Mouse (Mus musculus): ENCODE results near the gene Hsdl1. TPM values are rescaled to one million over a fixed set of nuclear protein-coding genes. Genes with fewer than 3 reads are reported as not detected.

Gene Hsdl1
- polyA plus RNA-seq, 1 experiment from 2014 or later, result 21.4 TPM

DNA sequence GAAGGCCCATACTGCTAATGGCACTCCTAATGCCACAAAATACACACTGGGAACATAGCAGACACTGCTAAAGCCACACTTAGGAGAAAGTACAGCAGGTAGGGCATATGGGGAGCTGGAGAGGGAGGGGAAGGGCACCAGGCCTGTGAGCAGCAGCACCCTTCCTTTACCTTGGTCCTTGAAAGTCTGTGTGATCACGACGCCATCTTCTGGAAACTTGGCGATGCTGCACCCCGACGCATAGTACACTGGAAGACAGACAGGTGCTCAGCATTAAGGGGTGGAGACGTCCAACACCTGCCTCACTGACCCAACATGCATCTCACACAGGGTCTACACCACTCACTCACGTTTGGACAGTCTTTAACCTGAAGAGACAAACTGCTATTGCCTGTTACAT, 54.9 kb downstream of the Hsdl1 start:
- 74% methylated on average over 7 of the region's 7 CpGs for WGBS
- H3K36me3 ChIP-seq (ENCODE audit: control insufficient read depth, insufficient read depth, low read length), result peaks cover 56% of the 10 kb centered on the region
- no peak for TF ChIP-seq EP300 (optimal IDR thresholded peaks at IDR 0.05)
- TF ChIP-seq CTCF (IDR thresholded peaks at IDR 0.05; ENCODE audit: low read depth), result peak; percentile 58

DNA sequence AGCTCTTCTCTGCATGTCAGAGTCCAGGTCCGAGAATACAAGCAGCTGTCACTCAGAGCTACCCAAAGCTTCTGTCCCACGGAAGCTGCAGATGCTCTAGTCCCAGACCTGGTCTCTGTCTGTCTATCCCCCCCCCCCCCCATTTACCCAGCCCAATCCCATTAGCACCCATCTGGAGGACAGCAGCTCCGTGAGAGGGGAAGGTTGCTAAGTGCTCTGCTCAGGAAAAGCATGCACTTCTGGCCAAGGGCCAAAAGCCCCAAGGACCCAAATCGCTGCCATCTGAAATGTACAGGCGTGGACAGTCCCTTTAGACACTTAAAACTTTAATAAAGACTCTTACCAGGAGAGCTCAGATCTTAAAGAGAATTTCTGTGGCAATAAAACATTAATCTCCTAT, 58.3 kb downstream of the Hsdl1 start:
- H3K36me3 ChIP-seq (ENCODE audit: control insufficient read depth, insufficient read depth, low read length), result peaks cover 56% of the 10 kb centered on the region
- H3K9ac ChIP-seq (ENCODE audit: low read length), result no peak overlapping the region
- no peaks in the 10 kb centered on the region for H3K9me3 ChIP-seq (ENCODE audit: control insufficient read depth, low read length)
- no peaks in the 10 kb centered on the region for H3K27me3 ChIP-seq (ENCODE audit: control insufficient read depth, insufficient read depth, low read length)
- no peak for TF ChIP-seq CTCF (IDR thresholded peaks at IDR 0.05; ENCODE audit: low read depth)
- TF ChIP-seq EP300 (optimal IDR thresholded peaks at IDR 0.05), result no peak
- DNase-seq (ENCODE audit: low spot score) (no peak), ATAC-seq (ENCODE audit: low FRiP score, low TSS enrichment) (no peak)
- H3K4me2 ChIP-seq (replicated peaks; ENCODE audit: low read depth), result no peak overlapping the region
- no peak overlapping the region for H3K27ac ChIP-seq (replicated peaks)
- 65% methylated on average over 5 of the region's 5 CpGs for WGBS
- H3K4me3 ChIP-seq (ENCODE audit: low read depth, low read length), result no peak overlapping the region
- H3K4me1 ChIP-seq (replicated peaks; ENCODE audit: control insufficient read depth, insufficient read depth), result no peaks in the 10 kb centered on the region

More for the DNA sequence above, 54.9 kb downstream of the Hsdl1 start:
- H3K27me3 ChIP-seq (ENCODE audit: control insufficient read depth, insufficient read depth, low read length), result no peaks in the 10 kb centered on the region
- no peak overlapping the region for H3K4me3 ChIP-seq (ENCODE audit: low read depth, low read length)
- no peaks in the 10 kb centered on the region for H3K4me1 ChIP-seq (replicated peaks; ENCODE audit: control insufficient read depth, insufficient read depth)
- ATAC-seq (ENCODE audit: low FRiP score, low TSS enrichment) (no peak), DNase-seq (ENCODE audit: low spot score) (peak; percentile 28)
- no peak overlapping the region for H3K4me2 ChIP-seq (replicated peaks; ENCODE audit: low read depth)
- no peak overlapping the region for H3K9ac ChIP-seq (ENCODE audit: low read length)
- H3K27ac ChIP-seq (replicated peaks), result no peak overlapping the region
- no peaks in the 10 kb centered on the region for H3K9me3 ChIP-seq (ENCODE audit: control insufficient read depth, low read length)

DNA sequence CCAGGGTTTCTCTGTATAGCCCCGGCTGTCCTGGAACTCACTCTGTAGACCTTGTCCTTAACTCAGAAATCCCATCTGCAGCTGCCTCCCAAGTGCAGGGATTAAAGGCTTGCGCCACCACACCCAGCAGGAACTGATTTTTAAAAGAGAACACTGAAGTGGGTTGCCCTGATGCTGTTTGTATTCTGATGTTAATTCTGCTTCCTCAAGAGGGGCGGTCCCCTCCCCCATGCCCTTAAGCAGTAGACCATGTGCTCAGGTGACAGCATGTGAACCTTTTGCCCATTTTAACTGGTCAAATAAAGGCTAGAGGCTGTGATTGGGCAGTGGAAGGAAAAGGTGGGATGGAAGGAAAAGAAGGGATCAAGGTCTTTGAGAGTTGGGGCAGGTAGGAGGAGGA, 59.2 kb downstream of the Hsdl1 start:
- TF ChIP-seq CTCF (IDR thresholded peaks at IDR 0.05; ENCODE audit: low read depth), result no peak
- no peak for TF ChIP-seq EP300 (optimal IDR thresholded peaks at IDR 0.05)
- Histone ChIP-seq H3K27ac (replicated peaks) (no peak overlapping the region), H3K4me2 (replicated peaks; ENCODE audit: low read depth) (no peak overlapping the region), H3K4me1 (replicated peaks; ENCODE audit: control insufficient read depth, insufficient read depth) (no peaks in the 10 kb centered on the region), H3K4me3 (ENCODE audit: low read depth, low read length) (no peak overlapping the region), H3K27me3 (ENCODE audit: control insufficient read depth, insufficient read depth, low read length) (no peaks in the 10 kb centered on the region), H3K36me3 (ENCODE audit: control insufficient read depth, insufficient read depth, low read length) (peaks cover 54% of the 10 kb centered on the region), H3K9ac (ENCODE audit: low read length) (no peak overlapping the region), H3K9me3 (ENCODE audit: control insufficient read depth, low read length) (no peaks in the 10 kb centered on the region)
- WGBS, result 68% methylated on average over 3 of the region's 3 CpGs
- no peak for ATAC-seq (ENCODE audit: low FRiP score, low TSS enrichment)
- no peak for DNase-seq (ENCODE audit: low spot score)

DNA sequence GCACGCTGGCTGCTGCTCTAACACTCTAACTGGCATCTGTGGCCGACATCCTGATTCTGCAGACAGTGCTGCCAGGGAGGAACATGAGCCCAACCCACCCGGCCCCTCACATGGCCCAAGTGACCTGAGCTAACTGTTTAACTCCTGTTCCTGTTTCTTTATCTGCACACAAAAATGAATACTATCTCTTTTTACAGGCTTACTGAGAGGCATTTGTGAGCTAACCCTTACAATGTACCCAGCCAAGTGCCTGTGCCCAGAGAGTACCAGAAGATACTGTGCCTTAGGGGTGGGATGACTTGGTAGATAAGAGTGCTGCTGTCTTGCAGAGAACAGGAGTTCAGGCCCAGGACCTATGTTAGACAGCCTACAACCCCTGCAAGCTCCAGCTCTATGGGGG, 60.0 kb downstream of the Hsdl1 start:
- whole genome bisulfite sequencing, result 84% methylated on average over 3 of the region's 3 CpGs
- TF ChIP-seq EP300 (optimal IDR thresholded peaks at IDR 0.05) (no peak), CTCF (IDR thresholded peaks at IDR 0.05; ENCODE audit: low read depth) (no peak)
- Histone ChIP-seq H3K4me2 (replicated peaks; ENCODE audit: low read depth) (no peak overlapping the region), H3K9me3 (ENCODE audit: control insufficient read depth, low read length) (no peaks in the 10 kb centered on the region), H3K4me3 (ENCODE audit: low read depth, low read length) (no peak overlapping the region), H3K27me3 (ENCODE audit: control insufficient read depth, insufficient read depth, low read length) (no peaks in the 10 kb centered on the region), H3K27ac (replicated peaks) (no peak overlapping the region), H3K4me1 (replicated peaks; ENCODE audit: control insufficient read depth, insufficient read depth) (no peaks in the 10 kb centered on the region), H3K36me3 (ENCODE audit: control insufficient read depth, insufficient read depth, low read length) (peaks cover 52% of the 10 kb centered on the region), H3K9ac (ENCODE audit: low read length) (no peak overlapping the region)
- no peak for DNase-seq (ENCODE audit: low spot score)
- ATAC-seq (ENCODE audit: low FRiP score, low TSS enrichment), result no peak

DNA sequence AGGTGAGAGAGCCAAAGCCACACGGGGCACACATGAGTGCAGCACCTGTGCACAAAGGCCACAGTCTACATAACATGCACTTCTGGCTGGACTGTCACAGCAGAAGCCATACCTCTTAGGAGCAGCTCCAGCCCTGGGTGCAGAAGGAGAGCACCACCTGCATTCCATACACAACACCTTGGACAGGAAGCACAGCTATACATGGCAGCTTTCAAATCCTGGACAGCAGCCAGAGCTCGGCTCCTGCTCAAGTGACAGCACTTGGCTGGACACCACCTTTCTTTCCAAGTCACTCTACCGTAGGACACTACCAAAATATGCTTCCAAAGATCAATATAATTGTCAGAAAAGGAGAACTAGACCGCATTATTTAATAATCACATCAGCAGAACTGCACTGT, 61.6 kb downstream of the Hsdl1 start:
- Histone ChIP-seq H3K36me3 (ENCODE audit: control insufficient read depth, insufficient read depth, low read length) (peaks cover 53% of the 10 kb centered on the region), H3K27me3 (ENCODE audit: control insufficient read depth, insufficient read depth, low read length) (no peaks in the 10 kb centered on the region), H3K9ac (ENCODE audit: low read length) (no peak overlapping the region), H3K9me3 (ENCODE audit: control insufficient read depth, low read length) (no peaks in the 10 kb centered on the region), H3K4me2 (replicated peaks; ENCODE audit: low read depth) (no peak overlapping the region), H3K27ac (replicated peaks) (no peak overlapping the region), H3K4me3 (ENCODE audit: low read depth, low read length) (no peak overlapping the region), H3K4me1 (replicated peaks; ENCODE audit: control insufficient read depth, insufficient read depth) (no peaks in the 10 kb centered on the region)
- ATAC-seq (ENCODE audit: low FRiP score, low TSS enrichment) (no peak), DNase-seq (ENCODE audit: low spot score) (no peak)
- WGBS, result 80% methylated on average over 4 of the region's 4 CpGs
- TF ChIP-seq EP300 (optimal IDR thresholded peaks at IDR 0.05), result no peak
- TF ChIP-seq CTCF (IDR thresholded peaks at IDR 0.05; ENCODE audit: low read depth), result no peak

Other genes starting within 250 kb of the Hsdl1 start
- 245 and 246 TPM in 2 replicates for gene Hsbp1, start 230.7 kb downstream of the Hsdl1 start, polyA plus RNA-seq (2015; fragmentation: Nextera tagmentation; extraction: Ambion mirVana)
- gene Mlycd, start 180.3 kb downstream of the Hsdl1 start, polyA plus RNA-seq (2015; fragmentation: Nextera tagmentation; extraction: Ambion mirVana), result 22.0 and 24.0 TPM in 2 replicates
- gene Osgin1, start 141.1 kb downstream of the Hsdl1 start, polyA plus RNA-seq (2015; fragmentation: Nextera tagmentation; extraction: Ambion mirVana), result 11.4 and 14.5 TPM in 2 replicates
- gene Necab2, start 128.5 kb downstream of the Hsdl1 start, polyA plus RNA-seq (2015; fragmentation: Nextera tagmentation; extraction: Ambion mirVana), result 1.5 and 1.6 TPM in 2 replicates
- not detected in 2 replicates for gene Slc38a8, start 73.5 kb downstream of the Hsdl1 start, polyA plus RNA-seq (2015; fragmentation: Nextera tagmentation; extraction: Ambion mirVana)
- gene Mbtps1, start 16.4 kb downstream of the Hsdl1 start, polyA plus RNA-seq (2015; fragmentation: Nextera tagmentation; extraction: Ambion mirVana), result 37.1 and 38.4 TPM in 2 replicates
- gene Dnaaf1, start 52 bp upstream of the Hsdl1 start, polyA plus RNA-seq (2015; fragmentation: Nextera tagmentation; extraction: Ambion mirVana), result 0.24 and 0.30 TPM in 2 replicates
- gene Taf1c, start 30.0 kb upstream of the Hsdl1 start, polyA plus RNA-seq (2015; fragmentation: Nextera tagmentation; extraction: Ambion mirVana), result 5.9 and 6.2 TPM in 2 replicates
- not detected in 2 replicates for gene Adad2, start 37.6 kb upstream of the Hsdl1 start, polyA plus RNA-seq (2015; fragmentation: Nextera tagmentation; extraction: Ambion mirVana)
- 0.49 and 0.52 TPM in 2 replicates for gene Kcng4, start 60.5 kb upstream of the Hsdl1 start, polyA plus RNA-seq (2015; fragmentation: Nextera tagmentation; extraction: Ambion mirVana)
- 58.0 and 61.0 TPM in 2 replicates for gene Wfdc1, start 91.2 kb upstream of the Hsdl1 start, polyA plus RNA-seq (2015; fragmentation: Nextera tagmentation; extraction: Ambion mirVana)
- 7.7 and 8.8 TPM in 2 replicates for gene Atp2c2, start 124.8 kb upstream of the Hsdl1 start, polyA plus RNA-seq (2015; fragmentation: Nextera tagmentation; extraction: Ambion mirVana)
- 9.1 and 10.7 TPM in 2 replicates for gene Tldc1, start 203.2 kb upstream of the Hsdl1 start, polyA plus RNA-seq (2015; fragmentation: Nextera tagmentation; extraction: Ambion mirVana)

All from stomach, postnatal 0 days (tissue).